Mouse (Mus musculus): ENCODE measurements around the gene Chrd.

The Chrd gene

GRCm38 (mm10) chr16:20712190-20712589, 20.7 kb upstream of the Chrd start:
- no peak for DNase-seq

GRCm38 (mm10) chr16:20712889-20713288, 20.0 kb upstream of the Chrd start:
- DNase-seq: no peak

- no peak for DNase-seq
Measured at GRCm38 (mm10) chr16:20714307-20715080, 18.4 kb upstream of the Chrd start.

- no peak for DNase-seq
Measured at GRCm38 (mm10) chr16:20715161-20715560, 17.8 kb upstream of the Chrd start.

GRCm38 (mm10) chr16:20715566-20715965, 17.4 kb upstream of the Chrd start:
- DNase-seq: no peak

- DNase-seq: peak; percentile 70 to 71
Measured at GRCm38 (mm10) chr16:20715976-20716840, 16.7 kb upstream of the Chrd start.

- DNase-seq: no peak
Measured at GRCm38 (mm10) chr16:20716841-20717180, 16.1 kb upstream of the Chrd start.

- peak; percentile 96 to 97 for DNase-seq
Measured at GRCm38 (mm10) chr16:20717181-20717977, 15.5 kb upstream of the Chrd start, which contains the start of the genes Polr2h and Clcn2. Gene Polr2h (plus strand): TSS chr16:20717665. Gene Clcn2 (minus strand): TSS chr16:20717746.

- DNase-seq: no peak
Measured at GRCm38 (mm10) chr16:20717978-20718670, 14.8 kb upstream of the Chrd start.

GRCm38 (mm10) chr16:20721808-20722207, 11.1 kb upstream of the Chrd start:
- no peak for DNase-seq

- DNase-seq: no peak
Measured at GRCm38 (mm10) chr16:20722736-20723135, 10.2 kb upstream of the Chrd start.

GRCm38 (mm10) chr16:20723247-20723646, 9.7 kb upstream of the Chrd start:
- DNase-seq: no peak

- DNase-seq: no peak
Measured at GRCm38 (mm10) chr16:20724338-20724748, 8.6 kb upstream of the Chrd start.

GRCm38 (mm10) chr16:20725321-20725720, 7.6 kb upstream of the Chrd start:
- DNase-seq: no peak

GRCm38 (mm10) chr16:20725750-20726149, 7.2 kb upstream of the Chrd start:
- DNase-seq: no peak

GRCm38 (mm10) chr16:20726384-20726783, 6.5 kb upstream of the Chrd start:
- no peak for DNase-seq

GRCm38 (mm10) chr16:20730293-20730711, 2.6 kb upstream of the Chrd start:
- DNase-seq: no peak

- DNase-seq: no peak
Measured at GRCm38 (mm10) chr16:20731688-20732087, 1.2 kb upstream of the Chrd start.

GRCm38 (mm10) chr16:20732251-20732924, 539 bp upstream of the Chrd start:
- DNase-seq: no peak

GRCm38 (mm10) chr16:20733731-20734730, 1.1 kb downstream of the Chrd start, which contains the start of gene Thpo:
Gene Thpo (minus strand): TSS chr16:20734511.
- no peak for DNase-seq

All from thymus, adult 18-20 months (tissue).